Mouse (Mus musculus) E14TG2a.4 (cell line): ENCODE measurements around the gene Pitpnb.

Source experiments
- H3K27me3 ChIP-seq: 2 replicates; pipeline ENCODE4 v1.6.1; 2014; ENCODE audit warnings: low read length, control low read depth; ENCODE audit not compliant: insufficient read depth
- H3K36me3 ChIP-seq: 2 replicates; pipeline ENCODE4 v1.6.1; 2014; ENCODE audit warnings: low read length, control low read depth; ENCODE audit not compliant: insufficient read depth
- H3K4me1 ChIP-seq: replicated peaks from 2 replicates; pipeline ENCODE4 v1.6.1; 2014; ENCODE audit warnings: low read depth, low read length, control low read depth
- H3K4me3 ChIP-seq: replicated peaks from 2 replicates; pipeline ENCODE4 v1.5.1; 2014; ENCODE audit warnings: mild to moderate bottlenecking, low read length
- H3K9me3 ChIP-seq: 2 replicates; pipeline ENCODE4 v1.6.1; 2014; ENCODE audit warnings: low read length, control low read depth
- CTCF ChIP-seq: conservative IDR thresholded peaks from 2 replicates; pipeline ENCODE4 v1.5.1; 2014; ENCODE audit warnings: low read length
- NANOG ChIP-seq: IDR thresholded peaks from 2 replicates; pipeline ENCODE4 v1.6.1; 2014; ENCODE audit warnings: borderline replicate concordance, low read length, mixed read lengths
- POU5F1 ChIP-seq: IDR thresholded peaks from 2 replicates; pipeline ENCODE4 v1.6.1; 2014; ENCODE audit warnings: low read length, borderline replicate concordance

The Pitpnb gene

DNA sequence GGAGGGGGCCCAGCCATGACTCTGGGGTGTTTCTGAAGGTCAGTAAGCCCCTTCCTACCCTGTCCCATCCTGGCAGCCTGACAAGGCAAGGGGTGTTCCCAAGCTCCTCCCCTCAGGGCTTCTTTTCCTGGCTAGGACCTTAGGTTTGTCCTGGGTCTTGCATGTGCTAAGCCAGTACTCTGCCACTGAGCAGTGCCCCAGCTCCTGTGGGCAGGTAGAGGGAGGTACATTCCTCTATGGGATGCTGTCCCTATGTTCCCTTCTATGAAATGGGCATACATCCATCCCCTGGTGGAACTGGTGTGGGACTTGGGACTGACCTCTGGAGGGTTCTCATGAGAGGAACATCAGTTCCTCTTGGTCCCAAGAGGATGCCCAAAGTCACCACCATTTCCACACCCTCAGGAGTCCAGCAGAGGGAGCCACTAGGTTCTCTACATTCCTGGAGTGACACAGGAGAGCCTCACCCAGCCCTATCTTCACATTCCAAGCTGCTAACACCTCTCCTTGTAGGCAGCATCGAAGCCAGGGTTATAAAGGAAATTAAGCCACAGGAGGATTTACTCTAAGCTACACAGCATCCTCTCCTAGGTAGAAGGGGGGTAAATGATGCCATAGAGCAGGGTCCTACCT lies 79.0 kb downstream of the Pitpnb start:
- TF ChIP-seq NANOG (no peak), CTCF (peak; percentile 37)

DNA sequence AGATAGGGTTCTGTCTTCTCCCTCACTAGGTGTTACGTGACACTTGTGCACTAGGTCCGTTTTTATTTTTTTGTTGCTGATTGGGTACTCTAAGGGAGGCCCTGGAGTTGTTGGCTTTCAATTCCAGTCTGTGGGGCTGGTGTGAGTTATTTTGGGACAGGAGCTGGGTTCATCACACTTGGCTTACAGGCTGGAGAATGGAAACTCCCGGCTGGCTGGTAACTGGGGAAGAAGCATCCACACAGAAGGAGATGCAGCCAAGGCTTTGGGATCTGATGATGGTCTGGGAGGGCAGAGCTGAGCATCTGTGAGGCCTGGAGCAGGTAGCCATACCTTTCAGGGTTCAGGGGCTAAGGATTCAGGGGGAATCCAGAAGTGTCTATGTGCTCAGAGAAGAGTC lies 80.1 kb downstream of the Pitpnb start:
- Histone ChIP-seq H3K4me1 (peaks cover 18% of the 10 kb centered on the region), H3K4me3 (no peak overlapping the region), H3K36me3 (no peaks in the 10 kb centered on the region), H3K27me3 (peaks cover 59% of the 10 kb centered on the region), H3K9me3 (no peaks in the 10 kb centered on the region)
- TF ChIP-seq NANOG (no peak), CTCF (no peak), POU5F1 (no peak)

More for the DNA sequence above, 79.0 kb downstream of the Pitpnb start:
- no peak overlapping the region for H3K4me3 ChIP-seq
- H3K4me1 ChIP-seq, result peaks cover 18% of the 10 kb centered on the region
- no peaks in the 10 kb centered on the region for H3K9me3 ChIP-seq
- no peaks in the 10 kb centered on the region for H3K36me3 ChIP-seq
- peaks cover 50% of the 10 kb centered on the region for H3K27me3 ChIP-seq

DNA sequence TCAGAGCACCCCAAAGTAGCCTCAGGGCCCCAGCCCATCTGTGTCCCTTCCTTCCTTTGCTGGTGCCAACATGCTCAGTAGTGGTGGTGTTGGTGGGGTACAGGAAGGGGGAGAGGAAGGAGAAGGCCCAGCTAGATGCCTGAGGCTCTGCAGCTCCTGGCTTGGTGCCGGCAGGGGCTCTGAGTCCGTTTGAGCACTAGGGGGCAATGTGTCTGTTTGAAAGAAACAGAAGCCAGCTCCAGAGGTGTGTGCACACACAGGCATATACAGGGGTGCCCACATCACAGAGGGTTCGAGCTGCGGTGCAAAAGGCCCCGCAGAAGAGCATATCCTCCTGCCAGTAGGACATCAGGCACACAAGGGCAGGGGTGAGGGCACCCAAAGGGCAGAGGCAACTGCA lies 83.6 kb downstream of the Pitpnb start:
- no peak overlapping the region for H3K4me3 ChIP-seq
- no peak for TF ChIP-seq POU5F1
- no peak for TF ChIP-seq NANOG
- peak; percentile 46 for TF ChIP-seq CTCF
- H3K4me1 ChIP-seq, result peaks cover 29% of the 10 kb centered on the region
- H3K36me3 ChIP-seq, result no peaks in the 10 kb centered on the region
- no peaks in the 10 kb centered on the region for H3K9me3 ChIP-seq
- H3K27me3 ChIP-seq, result peaks cover 79% of the 10 kb centered on the region

DNA sequence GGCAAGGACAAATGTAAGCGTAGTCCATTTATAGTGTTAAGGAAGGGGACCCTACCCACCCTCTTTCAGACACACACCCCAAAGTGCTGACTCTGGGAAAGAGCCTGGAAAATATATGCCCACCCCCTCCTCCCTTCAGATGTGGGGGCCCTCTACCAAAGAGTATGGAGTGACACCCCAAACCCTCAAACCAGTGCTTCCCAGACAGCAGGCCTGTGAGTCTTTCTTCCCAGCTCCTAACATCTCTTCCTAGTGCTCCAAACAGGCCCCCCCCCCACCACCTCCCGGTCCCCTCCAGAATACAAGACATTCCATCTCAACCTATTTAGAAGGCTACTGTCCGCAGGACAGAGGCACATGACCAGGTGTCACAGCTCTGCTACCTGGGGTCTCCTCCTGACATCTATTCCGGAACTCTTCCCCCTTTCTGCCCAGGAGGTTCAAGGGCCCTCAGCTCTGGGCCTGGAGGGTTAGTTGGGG lies 84.2 kb downstream of the Pitpnb start:
- Histone ChIP-seq H3K9me3 (no peaks in the 10 kb centered on the region), H3K4me1 (peaks cover 34% of the 10 kb centered on the region), H3K36me3 (no peaks in the 10 kb centered on the region), H3K4me3 (no peak overlapping the region), H3K27me3 (peaks cover 81% of the 10 kb centered on the region)
- TF ChIP-seq NANOG (no peak), CTCF (no peak), POU5F1 (no peak)

DNA sequence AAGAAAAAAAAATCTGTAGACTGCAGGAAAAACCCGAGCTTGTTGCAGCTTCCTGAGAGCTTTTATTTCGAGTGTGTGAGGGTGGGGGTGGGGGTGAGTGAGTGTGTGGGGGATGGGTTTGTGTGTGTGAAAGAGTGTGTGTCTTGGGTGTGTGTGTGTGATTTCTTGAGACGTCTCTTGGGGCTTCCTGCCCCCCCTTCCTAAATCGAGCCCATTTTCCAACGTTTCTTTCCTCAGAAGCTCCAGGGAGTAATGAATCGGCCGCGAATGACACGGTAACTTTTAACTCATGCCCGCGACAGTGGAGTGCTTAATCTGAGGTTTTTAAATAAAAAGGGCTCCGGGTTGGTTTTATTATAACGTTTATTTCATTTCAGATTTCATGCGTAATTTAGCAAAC lies 85.0 kb downstream of the Pitpnb start:
- TF ChIP-seq CTCF (no peak), POU5F1 (no peak), NANOG (no peak)
- Histone ChIP-seq H3K27me3 (peaks cover 84% of the 10 kb centered on the region), H3K4me1 (peaks cover 33% of the 10 kb centered on the region), H3K36me3 (no peaks in the 10 kb centered on the region), H3K4me3 (no peak overlapping the region), H3K9me3 (no peaks in the 10 kb centered on the region)

DNA sequence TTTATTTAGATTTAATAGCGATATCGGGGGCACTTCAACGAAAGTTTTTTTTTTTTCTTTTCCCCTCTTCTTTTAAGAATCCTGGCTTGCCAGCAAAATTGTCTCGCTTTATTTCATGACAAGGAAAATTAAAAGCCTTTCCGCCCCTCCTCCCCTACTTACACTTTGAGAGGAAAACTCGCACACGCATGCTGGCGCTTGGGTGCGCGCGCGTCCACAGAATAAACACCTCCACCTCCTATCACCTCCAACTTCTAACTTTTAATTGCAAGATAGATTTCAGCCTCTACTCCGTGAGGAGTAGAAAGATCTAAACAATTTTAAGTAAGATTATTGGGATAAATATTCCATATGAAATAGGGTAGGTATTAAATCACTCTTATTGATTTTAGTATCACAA lies 85.5 kb downstream of the Pitpnb start:
- peaks cover 38% of the 10 kb centered on the region for H3K4me1 ChIP-seq
- peak overlapping the region; percentile 81 for H3K4me3 ChIP-seq
- no peaks in the 10 kb centered on the region for H3K36me3 ChIP-seq
- peaks cover 84% of the 10 kb centered on the region for H3K27me3 ChIP-seq
- TF ChIP-seq CTCF (no peak), NANOG (no peak), POU5F1 (no peak)
- H3K9me3 ChIP-seq, result no peaks in the 10 kb centered on the region

DNA sequence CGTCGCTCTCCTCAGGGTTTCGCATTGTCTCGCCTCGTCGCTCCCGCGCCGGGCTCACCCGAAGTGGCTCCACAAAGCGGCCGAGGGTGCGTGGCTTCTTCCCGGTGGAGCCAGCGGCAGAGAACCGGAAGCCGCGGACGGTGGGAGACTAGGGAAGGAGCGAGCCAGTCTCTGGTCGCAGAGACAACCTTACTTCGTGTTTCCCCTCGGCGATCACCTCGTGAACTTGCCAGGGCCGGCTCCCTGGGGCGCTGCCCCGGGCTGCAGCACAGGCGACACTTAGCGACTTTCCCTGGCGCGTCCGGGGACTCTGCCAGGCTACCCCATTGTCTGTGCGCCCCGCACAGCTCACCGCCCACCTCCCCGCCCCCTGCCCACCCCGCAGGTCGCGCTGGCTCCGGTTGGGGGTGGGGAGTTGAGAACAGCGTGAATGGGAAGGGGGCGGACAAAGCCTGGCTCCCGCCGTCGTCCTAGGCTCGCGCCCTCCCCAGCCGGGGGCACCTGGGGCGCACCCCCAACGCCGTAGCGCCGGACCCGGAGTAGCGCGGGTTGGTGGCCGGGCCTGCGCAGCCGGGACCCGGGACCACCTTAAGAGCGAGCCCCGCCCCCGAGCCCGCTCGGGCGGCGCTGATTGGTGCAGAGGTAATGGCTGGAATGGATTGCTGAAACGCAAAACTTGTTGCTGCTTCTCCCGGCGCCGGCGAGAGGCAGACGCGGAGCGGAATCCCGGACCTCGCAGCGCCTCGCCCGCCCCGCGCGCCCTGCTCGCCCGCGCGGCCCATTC lies 86.2 kb downstream of the Pitpnb start, which contains the start of gene Mn1:
Mn1 (plus strand) TSS at position 772 of the 784 bp plus-strand sequence.
- peaks cover 45% of the 10 kb centered on the region for H3K4me1 ChIP-seq
- no peak for TF ChIP-seq CTCF
- TF ChIP-seq POU5F1, result no peak
- no peak for TF ChIP-seq NANOG
- peak within 1 kb of the TSS; percentile 81 for H3K4me3 ChIP-seq
- no peaks in the 10 kb centered on the region for H3K36me3 ChIP-seq
- H3K9me3 ChIP-seq, result no peaks in the 10 kb centered on the region
- peaks cover 84% of the 10 kb centered on the region for H3K27me3 ChIP-seq

DNA sequence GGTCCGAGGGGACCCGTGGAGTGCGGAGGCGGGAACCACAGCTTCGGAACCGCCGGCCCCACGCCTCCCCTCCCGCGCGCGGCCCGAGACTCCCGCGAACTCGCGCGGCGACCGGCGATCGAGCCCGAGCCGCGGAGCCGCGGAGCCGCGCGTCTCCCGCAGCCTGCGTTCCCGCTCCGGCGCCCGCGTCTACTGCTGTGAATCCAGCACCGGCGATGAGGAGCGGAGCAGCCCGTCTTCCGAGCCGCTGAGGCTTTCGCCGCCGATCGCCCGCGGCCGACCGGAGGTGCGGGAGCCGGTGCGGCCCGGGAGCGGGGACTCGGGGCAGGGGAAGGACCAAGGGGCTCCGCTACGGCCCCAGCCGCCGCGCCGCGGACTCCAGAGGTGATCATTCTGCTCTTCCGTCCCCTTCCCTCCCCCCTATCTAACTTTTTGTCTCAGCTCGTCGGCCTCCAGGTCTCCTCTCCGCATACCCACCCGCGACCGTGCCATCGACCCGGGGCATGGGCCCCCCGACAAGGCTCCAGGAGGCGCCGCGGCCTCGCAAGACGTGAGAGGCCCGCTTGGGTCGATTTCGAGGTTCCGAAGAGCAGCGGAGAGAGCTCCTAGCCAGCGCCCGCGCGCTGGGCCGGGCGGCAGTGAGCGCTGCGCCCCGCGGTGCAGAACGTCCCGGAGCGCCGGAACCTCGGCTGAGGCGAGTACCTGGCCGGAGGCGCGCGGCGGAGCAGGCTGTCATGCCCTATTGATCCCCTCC lies 87.0 kb downstream of the Pitpnb start:
- H3K4me1 ChIP-seq, result peaks cover 42% of the 10 kb centered on the region
- no peaks in the 10 kb centered on the region for H3K9me3 ChIP-seq
- no peaks in the 10 kb centered on the region for H3K36me3 ChIP-seq
- H3K4me3 ChIP-seq, result peak overlapping the region; percentile 81
- TF ChIP-seq NANOG (no peak), CTCF (no peak), POU5F1 (no peak)
- peaks cover 87% of the 10 kb centered on the region for H3K27me3 ChIP-seq
